Mouse (Mus musculus) adrenal gland, adult 2 months (tissue): ENCODE measurements at regions not wholly inside any gene's neighbourhood (a gene's known extent, or its start where the extent isn't known, plus 50 kb on each side); places are given as distances from the start of the nearest gene placed in this dataset.

Experiments used
- DNase-seq: peaks from one replicate; pipeline ENCODE4 v3.0.0; 2021

- DNase-seq, result peak; percentile 11
Observed at GRCm38 (mm10) chr3:38257076-38257842, 227.4 kb downstream of the Ankrd50 start.

GRCm38 (mm10) chr3:38255674-38256073, 229.0 kb downstream of the Ankrd50 start:
- peak; percentile 63 for DNase-seq

- DNase-seq, result peak; percentile 51
Observed at GRCm38 (mm10) chr3:38254896-38255295, 229.7 kb downstream of the Ankrd50 start.

- DNase-seq, result no peak
Observed at GRCm38 (mm10) chr3:38251592-38251991, 233.1 kb downstream of the Ankrd50 start.

GRCm38 (mm10) chr3:38250552-38250951, 234.1 kb downstream of the Ankrd50 start:
- DNase-seq, result no peak

- no peak for DNase-seq
Observed at GRCm38 (mm10) chr3:38248941-38249340, 235.7 kb downstream of the Ankrd50 start.

- DNase-seq, result no peak
Observed at GRCm38 (mm10) chr3:38246439-38246838, 238.2 kb downstream of the Ankrd50 start.

GRCm38 (mm10) chr3:38243209-38243608, 241.4 kb downstream of the Ankrd50 start:
- peak; percentile 13 for DNase-seq

- DNase-seq, result no peak
Observed at GRCm38 (mm10) chr3:38237616-38238015, 247.0 kb downstream of the Ankrd50 start.

GRCm38 (mm10) chr3:38235736-38236083, 248.9 kb downstream of the Ankrd50 start:
- no peak for DNase-seq

GRCm38 (mm10) chr3:38235033-38235735, 249.5 kb downstream of the Ankrd50 start:
- DNase-seq, result no peak

GRCm38 (mm10) chr3:38234534-38234933, 250.1 kb downstream of the Ankrd50 start:
- no peak for DNase-seq

- no peak for DNase-seq
Observed at GRCm38 (mm10) chr3:38234006-38234405, 250.6 kb downstream of the Ankrd50 start.

- no peak for DNase-seq
Observed at GRCm38 (mm10) chr3:38233091-38233490, 251.6 kb downstream of the Ankrd50 start.

- no peak for DNase-seq
Observed at GRCm38 (mm10) chr3:38232111-38233076, 252.2 kb downstream of the Ankrd50 start.

- DNase-seq, result no peak
Observed at GRCm38 (mm10) chr3:38231506-38231905, 253.1 kb downstream of the Ankrd50 start.

- no peak for DNase-seq
Observed at GRCm38 (mm10) chr3:38230796-38231195, 253.8 kb downstream of the Ankrd50 start.

GRCm38 (mm10) chr3:38229686-38230085, 255.0 kb downstream of the Ankrd50 start:
- DNase-seq, result no peak

- no peak for DNase-seq
Observed at GRCm38 (mm10) chr3:38229051-38229450, 255.6 kb downstream of the Ankrd50 start.

- DNase-seq, result peak; percentile 62
Observed at GRCm38 (mm10) chr3:38227596-38227995, 257.0 kb downstream of the Ankrd50 start.

- no peak for DNase-seq
Observed at GRCm38 (mm10) chr3:38227121-38227520, 257.5 kb downstream of the Ankrd50 start.

GRCm38 (mm10) chr3:38226147-38226546, 258.5 kb downstream of the Ankrd50 start:
- DNase-seq, result no peak
